Mouse (Mus musculus): ENCODE results near the gene Rps6kb2.

DNA sequence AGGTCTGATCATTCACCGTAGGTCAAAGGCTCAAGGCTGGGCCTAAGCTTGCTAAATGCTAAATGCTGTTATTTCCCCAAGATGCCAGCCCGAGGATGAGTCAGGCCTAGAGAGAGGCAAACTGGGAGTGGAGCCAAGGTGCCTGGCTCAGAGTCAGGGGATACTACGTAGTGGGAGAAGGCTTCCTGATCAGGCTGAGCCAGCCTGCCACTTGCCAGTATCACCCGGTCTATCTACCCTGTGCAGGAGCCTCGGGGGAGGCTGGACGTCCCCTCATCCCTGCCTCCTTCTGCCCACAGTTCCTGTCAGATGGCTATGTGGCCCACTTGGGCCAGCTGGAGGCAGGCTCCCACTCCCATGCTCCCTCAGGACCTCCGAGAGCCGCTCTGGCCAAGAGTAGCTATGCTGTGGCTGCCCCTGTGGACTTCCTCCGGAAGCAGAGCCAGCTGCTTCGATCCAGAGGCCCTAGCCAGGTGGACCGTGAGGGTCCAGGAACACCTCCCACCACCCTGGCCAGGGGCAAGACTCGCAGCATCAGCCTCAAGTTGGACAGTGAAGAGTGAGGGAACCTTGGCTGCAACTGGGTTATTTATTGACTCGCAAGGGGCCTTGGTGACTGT lies 49.9 kb downstream of the Rps6kb2 start:
- TF ChIP-seq CTCF (IDR thresholded peaks at IDR 0.05; ENCODE audit: borderline replicate concordance, insufficient read depth, low read depth, low read length) (no peak), POLR2A (IDR thresholded peaks at IDR 0.05; ENCODE audit: borderline replicate concordance, insufficient read depth, low read length) (no peak; the same call in 1 of the 2 replicates)

All from cerebellum, adult 2 months (tissue).